Mouse (Mus musculus) cerebellum, postnatal 10 days (tissue): ENCODE results near the gene Ddx49.

Source experiments
- DNase-seq, 2 experiments: peaks; one replicate each; pipeline ENCODE4 v3.0.0; 2021; ENCODE audit warnings: mixed read lengths in 2 of 2

Ddx49 gene

GRCm38 (mm10) chr8:70259043-70259442 is 43.2 kb downstream of the Ddx49 start:
- DNase-seq: no peak

GRCm38 (mm10) chr8:70258600-70258999 is 43.7 kb downstream of the Ddx49 start:
- DNase-seq: no peak

GRCm38 (mm10) chr8:70257456-70257855 is 44.8 kb downstream of the Ddx49 start:
- DNase-seq: peak in 1 of 2 experiments; percentile 35

- DNase-seq: no peak
Measured at GRCm38 (mm10) chr8:70254628-70255027, 47.7 kb downstream of the Ddx49 start.

- peak; percentile 46 to 62 for DNase-seq
Measured at GRCm38 (mm10) chr8:70247841-70248240, 54.4 kb downstream of the Ddx49 start.

GRCm38 (mm10) chr8:70246622-70247021 is 55.7 kb downstream of the Ddx49 start:
- no peak for DNase-seq
